Mouse (Mus musculus): ENCODE data around the gene Armc6. TPM values are rescaled to one million over a fixed set of nuclear protein-coding genes. Genes with fewer than 3 reads are reported as not detected.

Armc6 gene
- polyA plus RNA-seq, 1 experiment: 48.5 TPM

GRCm38 (mm10) chr8:70194191-70194590, 40.1 kb downstream of the Armc6 start:
- Histone ChIP-seq H3K79me3 (ENCODE audit: low read depth) (no peaks in the 10 kb centered on the region), H3K4me3 (ENCODE audit: insufficient read depth, poor library complexity, severe bottlenecking) (no peak overlapping the region)

DNA sequence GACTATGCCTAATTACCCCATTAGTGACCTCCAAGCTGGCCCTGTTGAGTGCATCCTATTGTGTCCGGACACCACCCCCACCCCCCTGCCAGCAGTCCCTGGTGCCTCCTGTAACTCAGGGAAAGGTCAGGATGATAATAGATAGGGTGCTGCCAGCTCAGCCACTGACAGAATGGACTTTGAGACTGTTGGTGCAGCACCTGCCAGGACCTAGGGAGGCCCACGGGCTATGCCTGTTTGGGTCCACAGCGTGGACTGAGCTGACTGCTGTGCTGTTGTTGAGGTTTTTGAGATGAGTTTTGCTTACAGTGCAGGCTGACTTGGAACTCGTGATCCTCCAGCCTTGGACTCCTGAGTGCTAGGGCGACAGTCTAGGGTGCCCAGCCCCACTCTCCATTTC, 41.0 kb downstream of the Armc6 start:
- H3ac ChIP-seq (ENCODE audit: control insufficient read depth, insufficient read length, low read depth): no peak overlapping the region
- no peaks in the 10 kb centered on the region for H3K36me3 ChIP-seq (ENCODE audit: control insufficient read depth, insufficient read depth)
- H3K27me3 ChIP-seq (ENCODE audit: control insufficient read depth, insufficient read depth, insufficient read length): peaks cover 3% of the 10 kb centered on the region
- no peak overlapping the region for H3K4me3 ChIP-seq (ENCODE audit: insufficient read depth, poor library complexity, severe bottlenecking)
- TF ChIP-seq CEBPB (IDR thresholded peaks at IDR 0.05; ENCODE audit: low read depth) (no peak), FOSL1 (IDR thresholded peaks at IDR 0.05; ENCODE audit: insufficient read depth, low read length, poor library complexity, severe bottlenecking) (no peak)
- no peaks in the 10 kb centered on the region for H3K79me2 ChIP-seq (ENCODE audit: control insufficient read depth, insufficient read depth)
- H3K79me3 ChIP-seq (ENCODE audit: low read depth): no peaks in the 10 kb centered on the region

More at GRCm38 (mm10) chr8:70194191-70194590, 40.1 kb downstream of the Armc6 start:
- peaks cover 3% of the 10 kb centered on the region for H3K27me3 ChIP-seq (ENCODE audit: control insufficient read depth, insufficient read depth, insufficient read length)
- no peak for TF ChIP-seq USF1 (IDR thresholded peaks at IDR 0.05; ENCODE audit: low read depth)
- TF ChIP-seq MYOG (IDR thresholded peaks at IDR 0.05; ENCODE audit: control insufficient read depth, extremely low read depth, insufficient read length): no peak
- TF ChIP-seq FOSL1 (IDR thresholded peaks at IDR 0.05; ENCODE audit: insufficient read depth, low read length, poor library complexity, severe bottlenecking): no peak
- no peak for TF ChIP-seq MYOD1 (IDR thresholded peaks at IDR 0.05; ENCODE audit: control insufficient read depth, insufficient read length, low read depth)
- no peak for TF ChIP-seq CEBPB (IDR thresholded peaks at IDR 0.05; ENCODE audit: low read depth)
- no peak for TF ChIP-seq MAX (IDR thresholded peaks at IDR 0.05)
- no peak for TF ChIP-seq CTCF (IDR thresholded peaks at IDR 0.05; ENCODE audit: control insufficient read depth, insufficient read depth, insufficient read length)
- H3K36me3 ChIP-seq (ENCODE audit: control insufficient read depth, insufficient read depth): no peaks in the 10 kb centered on the region
- no peaks in the 10 kb centered on the region for H3K79me2 ChIP-seq (ENCODE audit: control insufficient read depth, insufficient read depth)
- H3ac ChIP-seq (ENCODE audit: control insufficient read depth, insufficient read length, low read depth): no peak overlapping the region

DNA sequence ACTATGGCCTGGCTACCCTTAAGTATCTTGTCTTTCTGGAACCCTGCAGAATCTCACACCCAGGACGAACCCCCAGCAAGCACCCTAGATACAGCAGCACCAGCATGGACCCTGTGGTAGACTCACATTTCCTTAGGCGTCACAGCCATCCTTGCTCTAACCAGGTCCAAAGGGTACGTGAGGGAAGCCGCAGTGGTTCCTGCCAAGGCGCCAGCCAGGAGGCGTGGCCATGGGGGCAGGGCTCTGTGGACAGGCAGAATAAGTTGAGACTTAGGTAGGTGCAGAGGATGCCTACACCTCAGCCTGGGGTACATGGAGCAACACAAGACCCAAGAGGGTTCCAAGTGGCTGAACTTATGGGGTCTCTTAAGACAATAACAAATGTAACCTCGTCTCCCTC, 45.6 kb downstream of the Armc6 start:
- Histone ChIP-seq H3ac (ENCODE audit: control insufficient read depth, insufficient read length, low read depth) (no peak overlapping the region), H3K79me3 (ENCODE audit: low read depth) (no peaks in the 10 kb centered on the region), H3K79me2 (ENCODE audit: control insufficient read depth, insufficient read depth) (no peaks in the 10 kb centered on the region), H3K36me3 (ENCODE audit: control insufficient read depth, insufficient read depth) (no peaks in the 10 kb centered on the region), H3K27me3 (ENCODE audit: control insufficient read depth, insufficient read depth, insufficient read length) (no peaks in the 10 kb centered on the region), H3K4me3 (ENCODE audit: insufficient read depth, poor library complexity, severe bottlenecking) (no peak overlapping the region)
- TF ChIP-seq CTCF (IDR thresholded peaks at IDR 0.05; ENCODE audit: control insufficient read depth, insufficient read depth, insufficient read length): no peak
- TF ChIP-seq CEBPB (IDR thresholded peaks at IDR 0.05; ENCODE audit: low read depth): no peak
- no peak for TF ChIP-seq MAX (IDR thresholded peaks at IDR 0.05)
- TF ChIP-seq MYOG (IDR thresholded peaks at IDR 0.05; ENCODE audit: control insufficient read depth, extremely low read depth, insufficient read length): no peak
- TF ChIP-seq USF1 (IDR thresholded peaks at IDR 0.05; ENCODE audit: low read depth): no peak
- TF ChIP-seq FOSL1 (IDR thresholded peaks at IDR 0.05; ENCODE audit: insufficient read depth, low read length, poor library complexity, severe bottlenecking): no peak
- TF ChIP-seq MYOD1 (IDR thresholded peaks at IDR 0.05; ENCODE audit: control insufficient read depth, insufficient read length, low read depth): no peak

GRCm38 (mm10) chr8:70183194-70183593, 51.1 kb downstream of the Armc6 start:
- Histone ChIP-seq H3K27me3 (ENCODE audit: control insufficient read depth, insufficient read depth, insufficient read length) (no peaks in the 10 kb centered on the region), H3ac (ENCODE audit: control insufficient read depth, insufficient read length, low read depth) (no peak overlapping the region), H3K36me3 (ENCODE audit: control insufficient read depth, insufficient read depth) (peaks cover 8% of the 10 kb centered on the region), H3K4me3 (ENCODE audit: insufficient read depth, poor library complexity, severe bottlenecking) (no peak overlapping the region), H3K79me3 (ENCODE audit: low read depth) (no peaks in the 10 kb centered on the region), H3K79me2 (ENCODE audit: control insufficient read depth, insufficient read depth) (no peaks in the 10 kb centered on the region)
- TF ChIP-seq MYOD1 (IDR thresholded peaks at IDR 0.05; ENCODE audit: control insufficient read depth, insufficient read length, low read depth) (no peak), MAX (IDR thresholded peaks at IDR 0.05) (no peak), CEBPB (IDR thresholded peaks at IDR 0.05; ENCODE audit: low read depth) (no peak), MYOG (IDR thresholded peaks at IDR 0.05; ENCODE audit: control insufficient read depth, extremely low read depth, insufficient read length) (no peak), USF1 (IDR thresholded peaks at IDR 0.05; ENCODE audit: low read depth) (no peak), FOSL1 (IDR thresholded peaks at IDR 0.05; ENCODE audit: insufficient read depth, low read length, poor library complexity, severe bottlenecking) (no peak), CTCF (IDR thresholded peaks at IDR 0.05; ENCODE audit: control insufficient read depth, insufficient read depth, insufficient read length) (no peak)

- Histone ChIP-seq H3ac (ENCODE audit: control insufficient read depth, insufficient read length, low read depth) (no peak overlapping the region), H3K36me3 (ENCODE audit: control insufficient read depth, insufficient read depth) (peaks cover 12% of the 10 kb centered on the region)
Measured at GRCm38 (mm10) chr8:70181903-70182252, 52.4 kb downstream of the Armc6 start.

DNA sequence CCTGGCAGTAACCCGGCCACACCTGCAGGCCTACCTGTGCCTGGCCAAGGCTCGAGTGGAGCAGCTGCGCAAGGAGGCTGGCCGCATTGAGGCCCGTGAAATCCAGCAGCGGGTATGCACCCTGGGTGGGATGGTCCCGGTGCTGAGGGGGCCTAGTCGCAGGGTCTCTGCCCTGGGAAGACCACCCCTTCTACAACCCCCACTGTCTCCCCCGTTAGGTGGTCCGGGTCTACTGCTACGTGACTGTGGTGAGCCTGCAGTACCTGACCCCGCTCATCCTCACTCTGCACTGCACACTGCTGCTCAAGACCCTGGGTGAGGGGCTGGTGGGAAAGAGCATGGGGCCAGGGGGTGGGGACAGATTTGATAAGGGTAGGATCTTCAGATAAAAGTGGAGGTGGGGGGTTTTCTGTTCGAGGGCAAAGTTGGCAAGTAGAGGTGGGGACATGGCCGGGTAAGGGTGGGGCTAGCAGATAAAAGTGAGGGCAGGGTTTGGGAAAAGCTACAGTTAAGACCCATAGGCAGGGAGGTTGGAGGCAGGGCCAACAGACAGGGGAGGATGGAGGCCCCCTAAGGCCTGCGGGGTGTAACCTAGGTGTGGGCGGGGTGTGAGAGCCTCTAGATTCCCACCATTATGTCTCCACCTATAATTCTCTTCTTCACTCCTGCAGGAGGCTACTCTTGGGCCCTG, 52.9 kb downstream of the Armc6 start:
- H3K79me2 ChIP-seq (ENCODE audit: control insufficient read depth, insufficient read depth): no peaks in the 10 kb centered on the region
- no peak overlapping the region for H3ac ChIP-seq (ENCODE audit: control insufficient read depth, insufficient read length, low read depth)
- TF ChIP-seq MAX (IDR thresholded peaks at IDR 0.05) (no peak), USF1 (IDR thresholded peaks at IDR 0.05; ENCODE audit: low read depth) (no peak), FOSL1 (IDR thresholded peaks at IDR 0.05; ENCODE audit: insufficient read depth, low read length, poor library complexity, severe bottlenecking) (no peak), MYOG (IDR thresholded peaks at IDR 0.05; ENCODE audit: control insufficient read depth, extremely low read depth, insufficient read length) (no peak), CEBPB (IDR thresholded peaks at IDR 0.05; ENCODE audit: low read depth) (no peak), CTCF (IDR thresholded peaks at IDR 0.05; ENCODE audit: control insufficient read depth, insufficient read depth, insufficient read length) (no peak), MYOD1 (IDR thresholded peaks at IDR 0.05; ENCODE audit: control insufficient read depth, insufficient read length, low read depth) (no peak)
- H3K36me3 ChIP-seq (ENCODE audit: control insufficient read depth, insufficient read depth): peaks cover 12% of the 10 kb centered on the region
- H3K79me3 ChIP-seq (ENCODE audit: low read depth): no peaks in the 10 kb centered on the region
- no peaks in the 10 kb centered on the region for H3K27me3 ChIP-seq (ENCODE audit: control insufficient read depth, insufficient read depth, insufficient read length)
- no peak overlapping the region for H3K4me3 ChIP-seq (ENCODE audit: insufficient read depth, poor library complexity, severe bottlenecking)

More at GRCm38 (mm10) chr8:70181903-70182252, 52.4 kb downstream of the Armc6 start:
- H3K27me3 ChIP-seq (ENCODE audit: control insufficient read depth, insufficient read depth, insufficient read length): no peaks in the 10 kb centered on the region
- no peak overlapping the region for H3K4me3 ChIP-seq (ENCODE audit: insufficient read depth, poor library complexity, severe bottlenecking)
- no peaks in the 10 kb centered on the region for H3K79me2 ChIP-seq (ENCODE audit: control insufficient read depth, insufficient read depth)
- H3K79me3 ChIP-seq (ENCODE audit: low read depth): no peaks in the 10 kb centered on the region
- TF ChIP-seq MYOD1 (IDR thresholded peaks at IDR 0.05; ENCODE audit: control insufficient read depth, insufficient read length, low read depth) (no peak), CTCF (IDR thresholded peaks at IDR 0.05; ENCODE audit: control insufficient read depth, insufficient read depth, insufficient read length) (no peak), MYOG (IDR thresholded peaks at IDR 0.05; ENCODE audit: control insufficient read depth, extremely low read depth, insufficient read length) (no peak), MAX (IDR thresholded peaks at IDR 0.05) (no peak), FOSL1 (IDR thresholded peaks at IDR 0.05; ENCODE audit: insufficient read depth, low read length, poor library complexity, severe bottlenecking) (no peak), USF1 (IDR thresholded peaks at IDR 0.05; ENCODE audit: low read depth) (no peak), CEBPB (IDR thresholded peaks at IDR 0.05; ENCODE audit: low read depth) (no peak)
